Mouse (Mus musculus) thymus, adult 2 months (tissue): ENCODE results near the gene Abcb9. TPM values are rescaled to one million over a fixed set of nuclear protein-coding genes. Genes with fewer than 3 reads are reported as not detected.

Experiments used
- DNase-seq: peaks from one replicate; pipeline ENCODE4 v3.0.0; 2021
- H3K27ac ChIP-seq: fragments of 200-500 bp; 2 replicates; pipeline ENCODE4 v1.5.1; 2012; ENCODE audit warnings: low read length, control low read depth; ENCODE audit not compliant: control insufficient read depth, insufficient read depth
- H3K27me3 ChIP-seq: fragments of 200-500 bp; 2 replicates; pipeline ENCODE4 v1.6.1; 2012; ENCODE audit warnings: mild to moderate bottlenecking, low read length, moderate library complexity, mixed read lengths; ENCODE audit not compliant: control insufficient read depth, insufficient read depth
- H3K36me3 ChIP-seq: fragments of 200-500 bp; 2 replicates; pipeline ENCODE4 v1.6.1; 2012; ENCODE audit warnings: mild to moderate bottlenecking, low read length, moderate library complexity; ENCODE audit not compliant: control insufficient read depth, insufficient read depth
- H3K4me1 ChIP-seq: fragments of 200-500 bp; replicated peaks from 2 replicates; pipeline ENCODE4 v1.6.1; 2012; ENCODE audit warnings: low read length; ENCODE audit not compliant: control insufficient read depth, insufficient read depth
- H3K4me3 ChIP-seq: fragments of 200-500 bp; 2 replicates; pipeline ENCODE4 v1.5.1; 2012; ENCODE audit warnings: mild to moderate bottlenecking, low read length, control low read depth, moderate library complexity; ENCODE audit not compliant: control insufficient read depth, insufficient read depth
- CTCF ChIP-seq: fragments of 200-500 bp; IDR thresholded peaks from 2 replicates; pipeline ENCODE4 v1.5.1; 2012; ENCODE audit warnings: mild to moderate bottlenecking, control low read depth, low read length, moderate library complexity, borderline replicate concordance; ENCODE audit not compliant: control insufficient read depth, poor library complexity, insufficient read depth; ENCODE audit errors: extremely low read depth
- POLR2A ChIP-seq: fragments of 200-500 bp; IDR thresholded peaks from 2 replicates; pipeline ENCODE4 v1.6.1; 2012; ENCODE audit warnings: mild to moderate bottlenecking, low read length, control low read depth, moderate library complexity; ENCODE audit not compliant: control insufficient read depth, poor library complexity, insufficient read depth; ENCODE audit errors: extremely low read depth
- WGBS: fragments of 180-500 bp; shearing (Covaris S2); methylation state at CpG from one replicate; pipeline ENCODE4 v1.1.7; 2018; 5-methylcytosine and 5-hydroxymethylcytosine counted together
- polyA plus RNA-seq: library from polyadenylated mRNA; depleted of rRNA; stranded (reverse); fragments of >200 nt; gene quantifications from 2 replicates; pipeline ENCODE4 v1.2.3, GENCODE M21; 2012

Gene Abcb9
- polyA plus RNA-seq, 1 experiment = 48.2 TPM

- WGBS = 97% methylated on average over 5 of the region's 5 CpGs
- TF ChIP-seq CTCF (no peak), POLR2A (no peak)
- Histone ChIP-seq H3K27ac (no peak overlapping the region), H3K27me3 (no peaks in the 10 kb centered on the region), H3K4me1 (peaks cover 6% of the 10 kb centered on the region; the same call in 1 of the 2 replicates), H3K4me3 (no peak overlapping the region), H3K36me3 (no peaks in the 10 kb centered on the region)
- DNase-seq = no peak
These were observed 51.6 kb downstream of the Abcb9 start for GRCm38 (mm10) chr5:124043999-124044398.

- DNase-seq = no peak
- Histone ChIP-seq H3K27me3 (no peaks in the 10 kb centered on the region), H3K4me1 (peaks cover 6% of the 10 kb centered on the region; the same call in 1 of the 2 replicates), H3K4me3 (no peak overlapping the region), H3K36me3 (no peaks in the 10 kb centered on the region), H3K27ac (no peak overlapping the region)
- no peak for TF ChIP-seq POLR2A
- TF ChIP-seq CTCF = no peak
- WGBS = 96% methylated on average over 10 of the region's 10 CpGs
These were observed 52.2 kb downstream of the Abcb9 start for GRCm38 (mm10) chr5:124043212-124043978.

GRCm38 (mm10) chr5:124041097-124041496, 54.5 kb downstream of the Abcb9 start:
- no peak for DNase-seq
- Histone ChIP-seq H3K36me3 (no peaks in the 10 kb centered on the region), H3K27ac (no peak overlapping the region), H3K27me3 (no peaks in the 10 kb centered on the region), H3K4me1 (peaks cover 9% of the 10 kb centered on the region), H3K4me3 (no peak overlapping the region)
- 88% methylated on average over 9 of the region's 9 CpGs for WGBS
- no peak for TF ChIP-seq POLR2A
- TF ChIP-seq CTCF = no peak

- WGBS = 95% methylated on average over 6 of the region's 6 CpGs
- Histone ChIP-seq H3K4me3 (no peak overlapping the region), H3K4me1 (peaks cover 20% of the 10 kb centered on the region), H3K27me3 (no peaks in the 10 kb centered on the region), H3K36me3 (no peaks in the 10 kb centered on the region), H3K27ac (no peak overlapping the region)
- no peak for DNase-seq
- no peak for TF ChIP-seq CTCF
- no peak for TF ChIP-seq POLR2A
These were observed 56.0 kb downstream of the Abcb9 start for GRCm38 (mm10) chr5:124039602-124040001.

GRCm38 (mm10) chr5:124036836-124037235, 58.8 kb downstream of the Abcb9 start:
- no peak overlapping the region for H3K4me3 ChIP-seq
- 64% methylated on average over 5 of the region's 5 CpGs for WGBS
- no peak overlapping the region for H3K27ac ChIP-seq

GRCm38 (mm10) chr5:124036341-124036740, 59.3 kb downstream of the Abcb9 start:
- peaks cover 37% of the 10 kb centered on the region for H3K4me1 ChIP-seq
- DNase-seq = no peak
- H3K27ac ChIP-seq = no peak overlapping the region
- TF ChIP-seq CTCF = no peak
- TF ChIP-seq POLR2A = no peak
- no peaks in the 10 kb centered on the region for H3K36me3 ChIP-seq
- H3K27me3 ChIP-seq = no peaks in the 10 kb centered on the region
- 50% methylated on average over 6 of the region's 6 CpGs for WGBS
- no peak overlapping the region for H3K4me3 ChIP-seq

More at GRCm38 (mm10) chr5:124036836-124037235, 58.8 kb downstream of the Abcb9 start:
- Histone ChIP-seq H3K4me1 (peaks cover 36% of the 10 kb centered on the region), H3K27me3 (no peaks in the 10 kb centered on the region), H3K36me3 (no peaks in the 10 kb centered on the region)
- TF ChIP-seq CTCF = no peak
- TF ChIP-seq POLR2A = no peak
- DNase-seq = peak; percentile 82

GRCm38 (mm10) chr5:124035806-124036205, 59.8 kb downstream of the Abcb9 start:
- H3K4me1 ChIP-seq = peaks cover 43% of the 10 kb centered on the region
- H3K27ac ChIP-seq = no peak overlapping the region
- no peak for DNase-seq
- TF ChIP-seq POLR2A (no peak), CTCF (no peak)
- H3K36me3 ChIP-seq = no peaks in the 10 kb centered on the region
- H3K27me3 ChIP-seq = no peaks in the 10 kb centered on the region
- 31% methylated on average over 8 of the region's 8 CpGs for WGBS
- no peak overlapping the region for H3K4me3 ChIP-seq
